Mouse (Mus musculus): ENCODE data around the gene S100a6.

GRCm38 (mm10) chr3:90598212-90598611 is 14.5 kb upstream of the S100a6 start:
- TF ChIP-seq CTCF (conservative IDR thresholded peaks at IDR 0.05; ENCODE audit: low read length) (no peak), POU5F1 (IDR thresholded peaks at IDR 0.05; ENCODE audit: borderline replicate concordance, low read length) (no peak), NANOG (IDR thresholded peaks at IDR 0.05; ENCODE audit: borderline replicate concordance, low read length) (no peak)
